Mouse (Mus musculus) gastrocnemius, postnatal 36 days (tissue): ENCODE results near the gene Zfp36l3. TPM values are rescaled to one million over a fixed set of nuclear protein-coding genes. Genes with fewer than 3 reads are reported as not detected.
"Not testable (repeated sequence)": the region's sequence is repeated elsewhere in the genome, so short reads cannot be mapped to it uniquely, and the experiment has no call there.

Experiments
- DNase-seq, 2 experiments: peaks; one replicate each; pipeline ENCODE4 v3.0.0; 2022
- intact Hi-C: fragments of 180-260 bp; cut with DNase I; formaldehyde crosslinking; loops from one replicate; pipeline ENCODE4 v1.15.1; 2025
- long read RNA-seq, 2 experiments: library from polyadenylated mRNA; stranded (forward); transcript quantifications; one replicate each; pipeline ENCODE4 v2.0.0; 2021
- total RNA-seq, 2 experiments: library from RNA; stranded (reverse); gene quantifications; 2 replicates each; pipeline ENCODE4 v1.2.3; 2021

Gene Zfp36l3
- total RNA-seq, result not detected
- long read RNA-seq, experiment 1, result 0 reads
- long read RNA-seq, experiment 2, result 0 reads

GRCm38 (mm10) chrX:53776276-53776675 is at the start of gene Zfp36l3:
Gene Zfp36l3, minus strand, starts transcription at chrX:53776394.
- intact Hi-C loops, result no loop called here
- DNase-seq, result no peak

GRCm38 (mm10) chrX:53799074-53799473 is 22.9 kb upstream of the Zfp36l3 start:
- DNase-seq, result no peak
- intact Hi-C loops, result no loop called here

- DNase-seq, intact Hi-C loops: not testable (repeated sequence)
These were observed 21.3 kb upstream of the Zfp36l3 start, which contains the start of gene Xlr for GRCm38 (mm10) chrX:53797519-53797918. Gene Xlr, minus strand, starts transcription at chrX:53797706.

GRCm38 (mm10) chrX:53757736-53758135 is 18.5 kb downstream of the Zfp36l3 start, which contains the start of gene 1700013H16Rik:
Gene 1700013H16Rik, minus strand, starts transcription at chrX:53757831.
- intact Hi-C loops, result no loop called here
- DNase-seq, result no peak

- intact Hi-C loops, result no loop called here
- DNase-seq, result no peak
These were observed 23.3 kb downstream of the Zfp36l3 start for GRCm38 (mm10) chrX:53752851-53753250.

GRCm38 (mm10) chrX:53728967-53729366 is 47.2 kb downstream of the Zfp36l3 start:
- intact Hi-C loops, result no loop called here

GRCm38 (mm10) chrX:53724596-53724995 is 51.6 kb downstream of the Zfp36l3 start, which contains the start of gene 4930502E18Rik:
Gene 4930502E18Rik, plus strand, starts transcription at chrX:53724826.
- intact Hi-C loops, result no loop called here
- no peak for DNase-seq

More at GRCm38 (mm10) chrX:53728967-53729366, 47.2 kb downstream of the Zfp36l3 start:
- no peak for DNase-seq

Other genes starting within 250 kb of the Zfp36l3 start
- 1 to 10 TPM; 3.1 to 5.0 TPM for gene Rtl8c, start 168.4 kb downstream of the Zfp36l3 start, total RNA-seq
- not detected for gene Gm14597, start 167.4 kb downstream of the Zfp36l3 start, total RNA-seq
- 10 to 100 TPM; 63.6 to 70.8 TPM for gene Rtl8a, start 132.7 kb downstream of the Zfp36l3 start, total RNA-seq
- gene Rtl8b, start 106.0 kb downstream of the Zfp36l3 start, total RNA-seq, result 10 to 100 TPM; 57.8 to 62.1 TPM
- not detected for gene 4930502E18Rik, start 51.6 kb downstream of the Zfp36l3 start, total RNA-seq
- gene 1700013H16Rik, start 18.6 kb downstream of the Zfp36l3 start, total RNA-seq, result not detected
- gene Xlr, start 21.3 kb upstream of the Zfp36l3 start, total RNA-seq, result under 1 TPM in 1 of 2 experiments, not detected in 1; 0.36 TPM